Mouse (Mus musculus) neural tube, embryonic 15.5 days (tissue): Measurements from ENCODE around the gene Denr. TPM values are rescaled to one million over a fixed set of nuclear protein-coding genes. Genes with fewer than 3 reads are reported as not detected.

Experiments used
- ATAC-seq: fragments of 200-750 bp; cut with Nextera tagmentation; 2 replicates; pipeline ENCODE4 v1.8.0; 2017; ENCODE audit warnings: mild to moderate bottlenecking, moderate TSS enrichment, moderate library complexity; ENCODE audit not compliant: low FRiP score
- H3K27ac ChIP-seq: fragments of 300-500 bp; sonication (generic); replicated peaks from 2 replicates; pipeline ENCODE4 v1.5.1; 2015; ENCODE audit warnings: mild to moderate bottlenecking, inconsistent platforms
- H3K27me3 ChIP-seq: fragments of 300-500 bp; sonication (generic); replicated peaks from 2 replicates; pipeline ENCODE4 v1.6.1; 2015; ENCODE audit warnings: inconsistent platforms
- H3K36me3 ChIP-seq: fragments of 300-500 bp; sonication (generic); 2 replicates; pipeline ENCODE4 v1.6.1; 2015; ENCODE audit warnings: inconsistent platforms
- H3K4me1 ChIP-seq: fragments of 300-500 bp; sonication (generic); 2 replicates; pipeline ENCODE4 v1.6.1; 2015; ENCODE audit warnings: inconsistent platforms
- H3K4me2 ChIP-seq: fragments of 300-500 bp; sonication (generic); 2 replicates; pipeline ENCODE4 v1.6.1; 2015; ENCODE audit warnings: inconsistent platforms, mild to moderate bottlenecking, moderate library complexity
- H3K4me3 ChIP-seq: fragments of 300-500 bp; sonication (generic); replicated peaks from 2 replicates; pipeline ENCODE4 v1.5.1; 2015; ENCODE audit warnings: mild to moderate bottlenecking, inconsistent platforms
- H3K9ac ChIP-seq: fragments of 300-500 bp; sonication (generic); replicated peaks from 2 replicates; pipeline ENCODE4 v1.6.1; 2015; ENCODE audit warnings: mild to moderate bottlenecking, inconsistent platforms
- H3K9me3 ChIP-seq: fragments of 300-500 bp; sonication (generic); replicated peaks from 2 replicates; pipeline ENCODE4 v1.6.1; 2016; ENCODE audit warnings: inconsistent platforms
- WGBS: fragments of 180-500 bp; shearing (Covaris S2); methylation state at CpG from one replicate; pipeline ENCODE4 v1.1.7; 2015; ENCODE audit warnings: mixed read lengths; 5-methylcytosine and 5-hydroxymethylcytosine counted together
- polyA plus RNA-seq: library from polyadenylated mRNA; unstranded; fragments of >200 nt; fragmentation: Nextera tagmentation; extraction: Ambion mirVana; gene quantifications from 2 replicates; pipeline ENCODE4 v1.2.1, GENCODE M21; 2015

Gene Denr
- polyA plus RNA-seq, 1 experiment from 2014 or later: 123 TPM

DNA sequence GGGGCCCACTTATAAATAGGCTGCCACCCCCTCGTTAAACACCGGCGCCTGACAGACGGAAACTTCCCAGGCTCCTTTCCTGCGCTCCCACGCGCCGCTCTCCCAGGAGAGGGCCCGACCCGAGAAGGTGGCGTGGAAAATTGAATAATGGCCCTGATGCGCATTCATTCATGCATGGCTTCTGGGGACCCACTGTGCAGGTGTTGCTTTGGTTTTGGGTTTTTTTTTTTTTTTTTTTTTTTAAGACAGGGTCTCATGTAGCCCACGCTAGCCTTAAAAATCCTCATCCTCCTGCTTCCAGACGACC, 67.2 kb downstream of the Denr start:
- Histone ChIP-seq H3K4me2 (peak overlapping the region; percentile 80), H3K9ac (peak overlapping the region; percentile 73), H3K4me3 (peak overlapping the region; percentile 71), H3K36me3 (no peaks in the 10 kb centered on the region), H3K9me3 (no peaks in the 10 kb centered on the region), H3K4me1 (peaks cover 22% of the 10 kb centered on the region), H3K27ac (peak overlapping the region; percentile 66; the same call in 1 of the 2 replicates), H3K27me3 (peaks cover 22% of the 10 kb centered on the region; the same call in 1 of the 2 replicates)
- ATAC-seq: 0 out of 2 replicates have a peak, but pooled peaks have one; percentile 8
- WGBS: 0% methylated on average over 14 of the region's 14 CpGs

DNA sequence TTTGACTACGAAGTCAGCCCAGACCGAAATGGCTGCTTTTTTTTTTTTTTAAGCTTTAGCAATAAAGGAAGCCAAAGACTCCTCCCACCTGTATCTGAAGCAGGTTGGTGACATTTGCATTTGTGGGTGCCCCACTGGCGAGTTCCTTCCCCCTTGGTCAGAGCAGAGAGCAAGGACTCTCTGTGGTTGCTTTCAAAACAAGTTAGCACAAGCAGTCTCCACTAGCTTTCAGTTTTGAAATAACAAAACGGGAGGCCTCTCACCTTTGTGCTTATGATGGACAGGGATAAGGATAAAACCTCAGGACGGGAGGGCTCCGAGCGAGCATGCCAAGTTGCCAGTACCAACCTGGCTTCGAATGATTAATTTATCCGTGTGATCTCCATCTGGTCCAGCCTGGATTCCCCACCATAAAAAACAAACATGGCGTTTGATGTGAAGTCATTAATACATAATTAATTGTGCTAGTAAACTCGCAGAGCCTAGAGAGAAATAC, 67.7 kb downstream of the Denr start:
- Histone ChIP-seq H3K27ac (no peak overlapping the region), H3K27me3 (peaks cover 22% of the 10 kb centered on the region; the same call in 1 of the 2 replicates), H3K9ac (peak overlapping the region; percentile 73; the same call in 1 of the 2 replicates), H3K4me3 (peak overlapping the region; percentile 71), H3K4me2 (peak overlapping the region; percentile 80), H3K9me3 (no peaks in the 10 kb centered on the region), H3K36me3 (no peaks in the 10 kb centered on the region), H3K4me1 (peaks cover 22% of the 10 kb centered on the region)
- WGBS: 14% methylated on average over 11 of the region's 11 CpGs
- ATAC-seq: no peak

DNA sequence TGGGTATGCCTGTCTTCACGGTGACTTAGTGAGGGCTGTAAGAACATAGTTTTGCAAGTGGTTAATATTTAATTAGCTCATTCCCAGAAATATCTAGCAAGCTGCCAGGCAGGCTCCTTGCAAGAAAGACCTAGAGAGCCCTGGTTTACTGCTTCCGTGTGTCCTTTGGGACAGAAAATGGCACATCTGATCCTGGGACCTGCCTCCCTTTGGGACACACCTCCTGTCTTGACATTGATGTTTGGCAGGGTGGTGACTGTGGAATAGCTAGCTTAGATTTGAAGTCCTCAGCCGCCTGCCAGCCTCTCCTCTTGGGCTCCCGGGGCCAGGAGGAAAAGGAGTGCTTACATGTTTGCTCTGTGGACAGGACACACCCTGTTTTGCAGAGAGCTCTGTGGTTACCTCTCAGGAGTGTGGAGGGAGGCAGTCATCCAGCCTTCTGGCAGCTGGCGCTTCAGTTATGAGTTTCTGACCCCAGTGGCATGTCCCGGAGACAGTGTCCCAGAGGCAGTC, 68.7 kb downstream of the Denr start:
- ATAC-seq: no peak
- no peak overlapping the region for H3K27ac ChIP-seq
- no peaks in the 10 kb centered on the region for H3K36me3 ChIP-seq
- H3K4me3 ChIP-seq: no peak overlapping the region
- H3K9me3 ChIP-seq: no peaks in the 10 kb centered on the region
- H3K9ac ChIP-seq: no peak overlapping the region
- peak overlapping the region; percentile 80 for H3K4me2 ChIP-seq
- H3K4me1 ChIP-seq: peaks cover 22% of the 10 kb centered on the region
- H3K27me3 ChIP-seq: peaks cover 22% of the 10 kb centered on the region; the same call in 1 of the 2 replicates
- WGBS: 68% methylated on average over 6 of the region's 6 CpGs

DNA sequence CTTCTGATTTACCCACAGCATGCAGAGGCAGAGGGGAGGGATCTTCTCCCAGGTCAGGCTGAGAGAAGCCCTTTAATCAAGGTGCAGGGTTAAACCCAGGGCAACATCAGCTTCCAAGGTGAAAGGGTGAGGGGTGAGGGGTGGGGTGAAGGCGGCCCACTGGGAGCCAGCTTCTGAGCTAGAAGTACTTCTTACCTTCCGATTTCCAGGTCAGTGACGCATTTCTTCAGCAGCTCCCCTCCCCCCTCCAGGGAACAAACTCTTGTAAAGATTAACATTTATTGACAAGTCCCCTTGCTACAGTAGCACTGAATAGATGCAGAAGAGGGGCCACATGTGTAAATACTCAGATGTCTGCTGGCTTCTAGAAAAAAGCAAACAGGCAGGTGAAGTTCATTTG, 70.3 kb downstream of the Denr start:
- 41% methylated on average over 3 of the region's 3 CpGs for WGBS
- peaks cover 16% of the 10 kb centered on the region; the same call in 1 of the 2 replicates for H3K27me3 ChIP-seq
- H3K9ac ChIP-seq: no peak overlapping the region

DNA sequence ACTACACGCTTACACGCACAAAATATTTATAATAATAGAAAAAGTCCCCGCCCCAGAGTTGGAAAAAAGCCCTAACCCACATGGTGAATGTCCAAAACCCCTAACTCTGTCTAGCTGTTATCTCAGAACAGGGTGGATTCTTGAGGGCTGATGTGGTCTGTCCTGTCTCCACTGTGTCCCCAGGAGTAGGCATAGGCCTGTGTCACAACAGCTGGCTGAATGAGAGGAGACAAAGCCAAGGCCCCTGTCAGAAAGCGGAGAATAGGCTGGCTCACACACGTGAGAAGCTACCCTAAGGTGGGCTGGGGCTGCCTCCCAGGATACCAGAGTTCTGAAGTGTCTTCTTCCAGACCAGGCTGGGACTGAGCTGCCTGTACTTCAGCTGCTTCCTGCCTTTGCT, 71.2 kb downstream of the Denr start:
- Histone ChIP-seq H3K36me3 (no peaks in the 10 kb centered on the region), H3K4me2 (no peak overlapping the region), H3K4me3 (no peak overlapping the region), H3K27me3 (peaks cover 16% of the 10 kb centered on the region; the same call in 1 of the 2 replicates), H3K27ac (no peak overlapping the region), H3K9me3 (no peaks in the 10 kb centered on the region), H3K9ac (no peak overlapping the region), H3K4me1 (peaks cover 20% of the 10 kb centered on the region)
- 88% methylated on average over 5 of the region's 5 CpGs for WGBS
- no peak for ATAC-seq

More for the DNA sequence above, 70.3 kb downstream of the Denr start:
- Histone ChIP-seq H3K4me3 (no peak overlapping the region), H3K27ac (no peak overlapping the region), H3K36me3 (no peaks in the 10 kb centered on the region), H3K4me2 (no peak overlapping the region), H3K4me1 (peaks cover 22% of the 10 kb centered on the region), H3K9me3 (no peaks in the 10 kb centered on the region)
- no peak for ATAC-seq

Other genes with a start within 250 kb of the Denr start
- gene Clip1, start 222.6 kb upstream of the Denr start, polyA plus RNA-seq: 72.1 and 81.1 TPM in 2 replicates
- gene Zcchc8, start 186.1 kb upstream of the Denr start, polyA plus RNA-seq: 57.0 and 65.8 TPM in 2 replicates
- gene Rsrc2, start 157.8 kb upstream of the Denr start, polyA plus RNA-seq: 117 and 123 TPM in 2 replicates
- gene Kntc1, start 157.5 kb upstream of the Denr start, polyA plus RNA-seq: 4.7 and 9.1 TPM in 2 replicates
- gene Hcar2, start 41.7 kb upstream of the Denr start, polyA plus RNA-seq: 0.13 TPM in 1 of 2 replicates, not detected in the other
- gene Hcar1, start 27.2 kb upstream of the Denr start, polyA plus RNA-seq: 0.49 and 0.65 TPM in 2 replicates
- gene Gm43518, start 20.2 kb downstream of the Denr start, polyA plus RNA-seq: 4.3 and 5.9 TPM in 2 replicates
- 5.0 and 6.6 TPM in 2 replicates for gene Ccdc62, start 23.5 kb downstream of the Denr start, polyA plus RNA-seq
- 24.1 and 31.0 TPM in 2 replicates for gene Hip1r, start 66.5 kb downstream of the Denr start, polyA plus RNA-seq
- 48.8 and 50.4 TPM in 2 replicates for gene Vps37b, start 125.1 kb downstream of the Denr start, polyA plus RNA-seq
- gene Abcb9, start 188.6 kb downstream of the Denr start, polyA plus RNA-seq: 22.1 and 23.2 TPM in 2 replicates
- 39.5 and 43.7 TPM in 2 replicates for gene Ogfod2, start 205.1 kb downstream of the Denr start, polyA plus RNA-seq
- 87.7 and 89.1 TPM in 2 replicates for gene Arl6ip4, start 208.9 kb downstream of the Denr start, polyA plus RNA-seq